Mouse (Mus musculus) cerebellum, postnatal 4 days (tissue): Measurements from ENCODE around the gene Olfr1019.

Source experiments
- DNase-seq, 2 experiments: peaks; one replicate each; pipeline ENCODE4 v3.0.0; 2022; ENCODE audit warnings: low spot score in 2 of 2, mixed read lengths in 1 of 2

Olfr1019 gene

DNA sequence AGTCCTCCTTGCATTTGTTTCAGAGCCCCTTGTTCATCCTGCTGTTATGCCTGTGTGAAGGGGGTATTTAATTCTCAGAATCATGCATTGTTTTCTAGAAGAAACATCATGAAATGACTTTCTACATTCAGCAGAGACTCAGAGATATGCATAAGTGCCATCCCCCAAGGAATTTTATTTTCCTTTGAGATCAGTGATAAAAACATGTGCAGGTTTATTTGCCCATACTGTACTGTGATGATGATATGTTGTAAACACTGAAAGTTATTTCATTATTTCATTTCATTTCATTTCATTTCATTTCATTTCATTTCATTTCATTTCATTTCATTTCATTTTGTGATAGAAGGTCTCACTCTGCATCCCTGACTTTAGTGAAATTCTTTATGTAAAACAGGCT lies at the start of gene Olfr1019:
Gene Olfr1019 (minus strand): TSS at position 101 of the 400 bp plus-strand sequence.
- DNase-seq, result no peak

DNA sequence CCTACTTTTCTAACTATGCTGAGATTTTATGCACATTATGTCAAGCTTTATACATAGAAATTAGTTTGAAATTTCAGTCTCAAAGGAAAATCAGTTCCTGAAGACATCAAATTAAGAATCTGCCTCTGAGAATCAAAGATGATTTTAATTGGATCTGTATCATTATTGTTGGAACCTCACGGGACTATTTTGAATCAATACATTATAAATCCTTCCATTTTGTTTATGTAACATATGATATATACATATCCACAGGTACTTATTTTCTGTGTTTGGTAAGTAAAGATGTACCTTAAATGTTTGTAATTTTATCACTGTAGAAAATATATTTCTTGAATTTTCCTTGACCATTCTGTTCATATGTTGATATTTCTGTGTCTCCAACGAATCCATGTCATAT lies 40.1 kb upstream of the Olfr1019 start, which contains the start of gene Olfr1023:
Gene Olfr1023 (plus strand): TSS at position 301 of the 400 bp plus-strand sequence.
- DNase-seq, result no peak

DNA sequence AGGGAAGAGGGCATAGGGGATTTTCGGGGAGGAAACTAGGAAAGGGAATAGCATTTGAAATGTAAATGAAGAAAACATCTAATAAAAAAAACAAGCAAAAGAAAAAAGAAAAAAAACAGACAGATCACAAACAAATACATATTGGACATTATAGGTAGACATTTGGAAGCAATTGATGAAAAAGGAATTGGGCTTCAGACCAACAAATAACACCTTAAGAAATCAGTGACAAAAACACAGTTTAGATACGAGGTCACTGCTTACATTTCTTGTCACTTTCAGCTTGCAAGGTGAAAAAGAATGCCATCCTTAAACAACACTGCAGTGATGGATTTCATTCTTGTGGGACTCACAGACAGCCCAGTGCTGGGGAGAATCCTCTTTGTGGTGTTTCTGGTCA lies 23.0 kb upstream of the Olfr1019 start, which contains the start of gene Olfr1022:
Gene Olfr1022 (plus strand): TSS at position 301 of the 400 bp plus-strand sequence.
- no peak for DNase-seq

- no peak for DNase-seq
These were observed 1.4 kb upstream of the Olfr1019 start, which contains the start of gene Olfr1020 for GRCm38 (mm10) chr2:85846730-85847129. Gene Olfr1020, plus strand, starts transcription at chr2:85847030.

DNA sequence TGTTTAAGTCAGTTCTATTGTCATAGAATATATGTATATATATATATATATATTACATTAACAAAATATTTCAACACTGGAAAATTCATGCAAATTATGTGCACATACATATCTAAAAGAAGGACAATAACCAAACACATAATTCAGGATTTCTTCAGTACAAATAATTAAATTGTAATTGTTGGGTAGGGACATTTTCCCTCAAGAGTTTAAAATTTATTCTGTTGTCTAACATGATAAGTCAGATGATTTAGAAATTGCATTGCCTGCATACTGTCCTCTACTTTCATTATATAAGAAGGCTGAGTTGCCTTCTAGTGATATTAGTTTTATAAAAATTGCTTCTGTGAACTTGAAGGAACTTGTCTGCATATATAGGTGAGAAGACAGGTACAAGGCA lies 27.1 kb downstream of the Olfr1019 start, which contains the start of gene Olfr1018:
Gene Olfr1018 (plus strand): TSS at position 301 of the 400 bp plus-strand sequence.
- DNase-seq, result no peak

DNA sequence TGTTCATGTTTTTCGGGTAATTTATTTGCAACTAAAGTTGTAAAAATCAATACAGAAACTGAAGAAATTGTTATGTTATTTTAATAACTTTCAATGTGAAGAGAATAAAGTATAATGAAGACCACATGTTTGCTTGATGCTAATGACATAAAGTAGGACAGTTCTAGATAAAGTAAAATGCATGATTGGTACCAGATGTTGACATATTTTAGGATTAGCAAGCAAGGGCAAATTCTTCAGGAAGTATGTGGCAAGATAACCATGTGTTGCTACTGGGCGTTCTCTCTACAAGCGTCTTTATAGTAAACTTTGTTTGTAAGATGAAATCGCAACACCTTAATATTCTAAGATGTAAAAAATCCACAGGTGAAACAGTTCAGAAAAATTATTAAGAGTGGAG lies 40.8 kb downstream of the Olfr1019 start:
- no peak for DNase-seq

DNA sequence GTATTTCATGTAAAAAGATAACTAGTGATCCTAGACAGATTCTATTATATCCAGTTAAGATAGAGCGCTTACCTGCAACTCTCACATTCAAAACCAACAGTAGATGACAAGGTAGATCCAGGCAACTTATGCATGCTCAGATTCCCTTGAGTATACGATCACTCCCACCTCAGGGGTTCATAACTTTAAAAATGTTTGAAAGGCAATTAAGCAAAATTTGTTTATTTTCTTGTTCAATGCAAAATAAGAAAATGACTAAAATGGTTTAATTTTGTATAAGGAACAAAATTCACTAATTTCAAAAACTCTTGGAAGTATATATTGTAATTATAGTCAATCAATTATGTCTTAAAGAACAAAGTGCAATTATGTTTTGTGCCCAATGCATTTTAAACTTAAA lies 42.8 kb downstream of the Olfr1019 start, which contains the start of gene Olfr1016:
Gene Olfr1016 (minus strand): TSS at position 101 of the 400 bp plus-strand sequence.
- no peak for DNase-seq

DNA sequence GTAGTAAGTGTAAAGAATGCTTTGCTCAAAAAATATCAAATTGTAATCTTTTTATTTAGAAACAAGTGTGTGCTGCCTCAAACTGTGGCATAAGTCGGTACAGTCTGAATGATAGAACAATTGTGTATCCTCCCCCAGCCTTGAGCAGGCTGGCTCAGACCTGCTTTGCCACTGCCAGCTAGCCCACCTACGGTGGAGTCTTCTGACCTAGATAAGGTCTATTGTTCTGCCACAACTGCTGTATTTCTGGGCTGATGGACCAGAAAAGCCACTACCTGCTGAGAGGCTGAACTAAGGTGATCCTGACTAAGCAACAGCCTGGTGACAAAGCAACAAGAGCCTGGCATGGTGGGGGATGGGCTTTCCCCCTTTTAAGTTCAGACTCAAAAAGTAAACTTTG lies 53.0 kb downstream of the Olfr1019 start:
- DNase-seq, result no peak
